Mouse (Mus musculus) heart, postnatal 10 days (tissue): ENCODE measurements around the gene Med26. TPM values are rescaled to one million over a fixed set of nuclear protein-coding genes. Genes with fewer than 3 reads are reported as not detected.

Experiments used
- microRNA-seq, 2 experiments: library from miRNA; unstranded; fragments of <30 nt; microRNA quantifications; one replicate each; pipeline ENCODE4 v1.2.0; 2022
- total RNA-seq, 2 experiments: library from RNA; stranded (reverse); gene quantifications; 2 replicates each; pipeline ENCODE4 v1.2.3; 2021

Med26 gene
- total RNA-seq, 2 experiments from 2014 or later, result 9.3 to 9.9 TPM

Small RNA genes within 50 kb of the gene (microRNA-seq; reads per million reads assigned to microRNA genes)
- 0 reads per million in 2 experiments for gene Gm28019
- 0.95 to 1.7 reads per million in 2 experiments for gene Mir7068

Other genes starting within 250 kb of the Med26 start
- 10 to 100 TPM; 15.9 to 19.4 TPM for gene Gm10282, start 243.0 kb downstream of the Med26 start, total RNA-seq
- 10 to 100 TPM; 69.7 to 82.8 TPM for gene Klf2, start 229.2 kb downstream of the Med26 start, total RNA-seq
- gene Eps15l1, start 126.8 kb downstream of the Med26 start, total RNA-seq, result 10 to 100 TPM; 49.9 to 52.4 TPM
- 1 to 10 TPM; 4.3 to 4.7 TPM for gene Calr3, start 104.4 kb downstream of the Med26 start, total RNA-seq
- gene 1700030K09Rik, start 104.4 kb downstream of the Med26 start, total RNA-seq, result 1 to 10 TPM; 4.6 to 5.4 TPM
- 10 to 100 TPM; 45.9 to 55.4 TPM for gene Cherp, start 73.0 kb downstream of the Med26 start, total RNA-seq
- 10 to 100 TPM; 32.8 to 34.8 TPM for gene Slc35e1, start 55.7 kb downstream of the Med26 start, total RNA-seq
- gene Smim7, start 22.8 kb upstream of the Med26 start, total RNA-seq, result 100 to 1,000 TPM; 120 to 122 TPM
- gene Tmem38a, start 23.8 kb upstream of the Med26 start, total RNA-seq, result 100 to 1,000 TPM; 281 to 299 TPM
- gene Nwd1, start 98.4 kb upstream of the Med26 start, total RNA-seq, result under 1 TPM; 0.82 to 0.89 TPM
- 100 to 1,000 TPM; 117 to 120 TPM for gene Sin3b, start 175.0 kb upstream of the Med26 start, total RNA-seq
- gene F2rl3, start 213.6 kb upstream of the Med26 start, total RNA-seq, result 1 to 10 TPM; 3.1 to 4.3 TPM